Mouse (Mus musculus): ENCODE measurements around the gene Slc16a8. TPM values are rescaled to one million over a fixed set of nuclear protein-coding genes. Genes with fewer than 3 reads are reported as not detected.

The Slc16a8 gene
- polyA plus RNA-seq, 1 experiment, result not detected

GRCm38 (mm10) chr15:79280850-79281249 is 26.3 kb upstream of the Slc16a8 start:
- Histone ChIP-seq H3K27me3 (ENCODE audit: control insufficient read depth, insufficient read depth, low read length) (no peaks in the 10 kb centered on the region), H3K27ac (ENCODE audit: insufficient read depth, low read length) (no peak overlapping the region), H3K4me1 (ENCODE audit: control insufficient read depth, insufficient read depth, insufficient read length) (peaks cover 5% of the 10 kb centered on the region; the same call in 1 of the 2 replicates), H3K36me3 (ENCODE audit: control insufficient read depth, insufficient read depth, low read length) (no peaks in the 10 kb centered on the region), H3K4me3 (ENCODE audit: extremely low read depth, insufficient read depth, insufficient read length) (no peak overlapping the region)
- WGBS, result 50% methylated on average over 5 of the region's 5 CpGs
- no peak for DNase-seq (ENCODE audit: low read depth in 1 of 2, low spot score in 2 of 2)
- TF ChIP-seq POLR2A (IDR thresholded peaks at IDR 0.05; ENCODE audit: low read depth, low read length), result no peak
- TF ChIP-seq CTCF (IDR thresholded peaks at IDR 0.05; ENCODE audit: extremely low read depth, insufficient read depth, insufficient read length, insufficient replicate concordance), result no peak

- no peak for DNase-seq (ENCODE audit: low read depth in 1 of 2, low spot score in 2 of 2)
- no peak overlapping the region for H3K4me3 ChIP-seq (ENCODE audit: extremely low read depth, insufficient read depth, insufficient read length)
- H3K27me3 ChIP-seq (ENCODE audit: control insufficient read depth, insufficient read depth, low read length), result no peaks in the 10 kb centered on the region
- TF ChIP-seq POLR2A (IDR thresholded peaks at IDR 0.05; ENCODE audit: low read depth, low read length) (no peak), CTCF (IDR thresholded peaks at IDR 0.05; ENCODE audit: extremely low read depth, insufficient read depth, insufficient read length, insufficient replicate concordance) (peak; percentile 43; the same call in 1 of the 2 replicates)
- no peak overlapping the region for H3K27ac ChIP-seq (ENCODE audit: insufficient read depth, low read length)
- 55% methylated on average over 6 of the region's 6 CpGs for WGBS
- H3K4me1 ChIP-seq (ENCODE audit: control insufficient read depth, insufficient read depth, insufficient read length), result peaks cover 5% of the 10 kb centered on the region; the same call in 1 of the 2 replicates
- H3K36me3 ChIP-seq (ENCODE audit: control insufficient read depth, insufficient read depth, low read length), result no peaks in the 10 kb centered on the region
These were observed 25.6 kb upstream of the Slc16a8 start for GRCm38 (mm10) chr15:79280209-79280608.

GRCm38 (mm10) chr15:79277728-79278127 is 23.2 kb upstream of the Slc16a8 start:
- DNase-seq (ENCODE audit: low read depth in 1 of 2, low spot score in 2 of 2), result no peak
- no peaks in the 10 kb centered on the region for H3K27me3 ChIP-seq (ENCODE audit: control insufficient read depth, insufficient read depth, low read length)
- H3K36me3 ChIP-seq (ENCODE audit: control insufficient read depth, insufficient read depth, low read length), result no peaks in the 10 kb centered on the region
- H3K4me1 ChIP-seq (ENCODE audit: control insufficient read depth, insufficient read depth, insufficient read length), result peaks cover 5% of the 10 kb centered on the region; the same call in 1 of the 2 replicates
- TF ChIP-seq POLR2A (IDR thresholded peaks at IDR 0.05; ENCODE audit: low read depth, low read length) (no peak), CTCF (IDR thresholded peaks at IDR 0.05; ENCODE audit: extremely low read depth, insufficient read depth, insufficient read length, insufficient replicate concordance) (no peak)
- 65% methylated on average over 10 of the region's 10 CpGs for WGBS
- H3K27ac ChIP-seq (ENCODE audit: insufficient read depth, low read length), result no peak overlapping the region
- H3K4me3 ChIP-seq (ENCODE audit: extremely low read depth, insufficient read depth, insufficient read length), result no peak overlapping the region

- Histone ChIP-seq H3K27me3 (ENCODE audit: control insufficient read depth, insufficient read depth, low read length) (no peaks in the 10 kb centered on the region), H3K36me3 (ENCODE audit: control insufficient read depth, insufficient read depth, low read length) (no peaks in the 10 kb centered on the region), H3K4me3 (ENCODE audit: extremely low read depth, insufficient read depth, insufficient read length) (no peak overlapping the region), H3K27ac (ENCODE audit: insufficient read depth, low read length) (no peak overlapping the region), H3K4me1 (ENCODE audit: control insufficient read depth, insufficient read depth, insufficient read length) (peaks cover 3% of the 10 kb centered on the region; the same call in 1 of the 2 replicates)
- 90% methylated on average over 10 of the region's 10 CpGs for WGBS
- TF ChIP-seq CTCF (IDR thresholded peaks at IDR 0.05; ENCODE audit: extremely low read depth, insufficient read depth, insufficient read length, insufficient replicate concordance), result no peak
- no peak for TF ChIP-seq POLR2A (IDR thresholded peaks at IDR 0.05; ENCODE audit: low read depth, low read length)
- no peak for DNase-seq (ENCODE audit: low read depth in 1 of 2, low spot score in 2 of 2)
These were observed 18.5 kb upstream of the Slc16a8 start for GRCm38 (mm10) chr15:79273020-79273419.

GRCm38 (mm10) chr15:79271124-79271746 is 16.7 kb upstream of the Slc16a8 start:
- H3K27me3 ChIP-seq (ENCODE audit: control insufficient read depth, insufficient read depth, low read length), result no peaks in the 10 kb centered on the region
- TF ChIP-seq CTCF (IDR thresholded peaks at IDR 0.05; ENCODE audit: extremely low read depth, insufficient read depth, insufficient read length, insufficient replicate concordance) (peak; percentile 63; the same call in 1 of the 2 replicates), POLR2A (IDR thresholded peaks at IDR 0.05; ENCODE audit: low read depth, low read length) (no peak)
- WGBS, result 20% methylated on average over 17 of the region's 17 CpGs
- DNase-seq (ENCODE audit: low read depth in 1 of 2, low spot score in 2 of 2), result peak; percentile 32 to 40
- H3K36me3 ChIP-seq (ENCODE audit: control insufficient read depth, insufficient read depth, low read length), result no peaks in the 10 kb centered on the region
- H3K4me3 ChIP-seq (ENCODE audit: extremely low read depth, insufficient read depth, insufficient read length), result peak overlapping the region; percentile 61; the same call in 1 of the 2 replicates
- no peak overlapping the region for H3K27ac ChIP-seq (ENCODE audit: insufficient read depth, low read length)
- peaks cover 3% of the 10 kb centered on the region; the same call in 1 of the 2 replicates for H3K4me1 ChIP-seq (ENCODE audit: control insufficient read depth, insufficient read depth, insufficient read length)

GRCm38 (mm10) chr15:79270317-79271123 is 16.0 kb upstream of the Slc16a8 start:
- peak; percentile 57 to 78 for DNase-seq (ENCODE audit: low read depth in 1 of 2, low spot score in 2 of 2)
- H3K27ac ChIP-seq (ENCODE audit: insufficient read depth, low read length), result 0 out of 2 replicates have a peak overlapping the region, but pooled peaks have one; percentile 38
- 1% methylated on average over 33 of the region's 33 CpGs for WGBS
- H3K4me3 ChIP-seq (ENCODE audit: extremely low read depth, insufficient read depth, insufficient read length), result peak overlapping the region; percentile 61
- H3K27me3 ChIP-seq (ENCODE audit: control insufficient read depth, insufficient read depth, low read length), result no peaks in the 10 kb centered on the region
- H3K4me1 ChIP-seq (ENCODE audit: control insufficient read depth, insufficient read depth, insufficient read length), result peaks cover 3% of the 10 kb centered on the region; the same call in 1 of the 2 replicates
- no peak for TF ChIP-seq CTCF (IDR thresholded peaks at IDR 0.05; ENCODE audit: extremely low read depth, insufficient read depth, insufficient read length, insufficient replicate concordance)
- TF ChIP-seq POLR2A (IDR thresholded peaks at IDR 0.05; ENCODE audit: low read depth, low read length), result peak; percentile 35; the same call in 1 of the 2 replicates
- H3K36me3 ChIP-seq (ENCODE audit: control insufficient read depth, insufficient read depth, low read length), result no peaks in the 10 kb centered on the region
